ENCODE assay signal across 7 mouse cellular contexts in genomic region chr11:72041768-72042607, GRCm38 (mm10). TPM values are rescaled to one million over a fixed set of nuclear protein-coding genes. Genes with fewer than 3 reads are reported as not detected.
DNase-seq lines count a peak whose midpoint lies in the region; ATAC-seq and TF ChIP-seq lines count a peak whose summit lies in the region.

TSS of gene Pimreg (plus strand) at chr11:72042032.

- no peaks in the 10 kb centered on the region for H3K9me3 ChIP-seq in limb, embryonic 13.5 days
- H3K9me3 ChIP-seq in midbrain, embryonic 15.5 days, result no peaks in the 10 kb centered on the region

- no peak for TF ChIP-seq CTCF in spleen, adult 2 months (IDR thresholded peaks at IDR 0.05; ENCODE audit: extremely low read depth, insufficient read depth, insufficient read length, insufficient replicate concordance)

- H3K4me1 ChIP-seq in limb, embryonic 13.5 days, result peaks cover 29% of the 10 kb centered on the region
- peaks cover 51% of the 10 kb centered on the region for H3K4me1 ChIP-seq in midbrain, embryonic 15.5 days
- H3K4me1 ChIP-seq in spleen, adult 2 months (ENCODE audit: control insufficient read depth, insufficient read depth, insufficient read length), result peaks cover 6% of the 10 kb centered on the region; the same call in 1 of the 2 replicates

- peaks cover 4% of the 10 kb centered on the region; the same call in 1 of the 2 replicates for H3K27me3 ChIP-seq in limb, embryonic 13.5 days
- H3K27me3 ChIP-seq in midbrain, embryonic 15.5 days (replicated peaks), result no peaks in the 10 kb centered on the region
- no peaks in the 10 kb centered on the region for H3K27me3 ChIP-seq in spleen, adult 2 months (ENCODE audit: control insufficient read depth, insufficient read depth, low read length)

- no peak within 1 kb of the TSS for H3K27ac ChIP-seq in limb, embryonic 13.5 days
- H3K27ac ChIP-seq in midbrain, embryonic 15.5 days, result peak within 1 kb of the TSS; percentile 40
- H3K27ac ChIP-seq in spleen, adult 2 months (ENCODE audit: insufficient read depth, low read length), result no peak within 1 kb of the TSS; the same call in 1 of the 2 replicates

- DNase-seq in adrenal gland, adult 8-10 months, result peak; percentile 74
- DNase-seq in embryo, embryonic 11 days, result peak; percentile 96
- peak; percentile 71 for DNase-seq in kidney, adult 11 months
- peak; percentile 48 to 76 for DNase-seq in spleen, adult 2 months (ENCODE audit: low read depth in 1 of 2, low spot score in 2 of 2)

- ATAC-seq in granulocyte monocyte progenitor cell, adult 5-6 weeks (replicated peaks; ENCODE audit: poor library complexity, severe bottlenecking), result peak; percentile 82
- ATAC-seq in limb, embryonic 13.5 days (ENCODE audit: low FRiP score, low read depth), result peak; percentile 96
- peak; percentile 89 for ATAC-seq in midbrain, embryonic 15.5 days (replicated peaks)

- peak within 1 kb of the TSS; percentile 74 for H3K9ac ChIP-seq in limb, embryonic 13.5 days
- H3K9ac ChIP-seq in midbrain, embryonic 15.5 days, result peak within 1 kb of the TSS; percentile 63

- TF ChIP-seq POLR2A in spleen, adult 2 months (IDR thresholded peaks at IDR 0.05; ENCODE audit: low read depth, low read length), result no peak

- H3K4me2 ChIP-seq in limb, embryonic 13.5 days (replicated peaks), result peak within 1 kb of the TSS; percentile 87
- peak within 1 kb of the TSS; percentile 96 for H3K4me2 ChIP-seq in midbrain, embryonic 15.5 days

- peaks cover 25% of the 10 kb centered on the region for H3K36me3 ChIP-seq in limb, embryonic 13.5 days
- H3K36me3 ChIP-seq in midbrain, embryonic 15.5 days (replicated peaks), result no peaks in the 10 kb centered on the region
- no peaks in the 10 kb centered on the region for H3K36me3 ChIP-seq in spleen, adult 2 months (ENCODE audit: control insufficient read depth, insufficient read depth, low read length)

- peak within 1 kb of the TSS; percentile 70 for H3K4me3 ChIP-seq in limb, embryonic 13.5 days
- peak within 1 kb of the TSS; percentile 73 for H3K4me3 ChIP-seq in midbrain, embryonic 15.5 days
- H3K4me3 ChIP-seq in spleen, adult 2 months (ENCODE audit: extremely low read depth, insufficient read depth, insufficient read length), result peak within 1 kb of the TSS; percentile 75

- under 1% methylated on average over 52 of the region's 52 CpGs for WGBS in limb, embryonic 13.5 days
- WGBS in midbrain, embryonic 15.5 days, result under 1% methylated on average over 52 of the region's 52 CpGs
- WGBS in spleen, adult 2 months, result 1% methylated on average over 52 of the region's 52 CpGs

RNA-seq across cellular contexts. Expression of gene Pimreg, which starts in this region (rescaled TPM):
- 1 to 10 TPM; 1.6 to 4.4 (median 2.1) TPM for total RNA-seq in adrenal gland, adult 8-10 months (2022)
- 7.5 and 14.4 TPM in 2 replicates for total RNA-seq in granulocyte monocyte progenitor cell, adult 5-6 weeks (2014; fragmentation: Nextera tagmentation)
- 12.4 and 17.0 TPM in 2 replicates for total RNA-seq in granulocyte monocyte progenitor cell, adult 5-6 weeks (2017)
- polyA plus RNA-seq in limb, embryonic 13.5 days (2015; fragmentation: Nextera tagmentation; extraction: Ambion mirVana), result 99.8 and 103 TPM in 2 replicates
- 28.3 and 31.9 TPM in 2 replicates for polyA plus RNA-seq in midbrain, embryonic 15.5 days (2015; fragmentation: Nextera tagmentation; extraction: Ambion mirVana)
- 1.5 and 2.2 TPM in 2 replicates for polyA plus RNA-seq in spleen, adult 2 months (2012; rRNA removed)
